Mouse (Mus musculus) layer of hippocampus, adult 2 months (tissue): ENCODE measurements at regions not wholly inside any gene's neighbourhood (a gene's known extent, or its start where the extent isn't known, plus 50 kb on each side); places are given as distances from the start of the nearest gene placed in this dataset.

ENCODE experiments used
- DNase-seq, 2 experiments: peaks; one replicate each; pipeline ENCODE4 v3.0.0; 2022; ENCODE audit warnings: low spot score in 2 of 2
- H3K27ac ChIP-seq: fragments of 200-600 bp; 2 replicates; pipeline ENCODE4 v1.8.1; 2022
- H3K4me3 ChIP-seq: fragments of 200-600 bp; 2 replicates; pipeline ENCODE4 v1.8.1; 2022; ENCODE audit warnings: mild to moderate bottlenecking
- CTCF ChIP-seq: fragments of 200-600 bp; conservative IDR thresholded peaks from 2 replicates; pipeline ENCODE4 v1.8.1; 2022; ENCODE audit warnings: antibody characterized with exemption, mild to moderate bottlenecking, moderate library complexity

DNA sequence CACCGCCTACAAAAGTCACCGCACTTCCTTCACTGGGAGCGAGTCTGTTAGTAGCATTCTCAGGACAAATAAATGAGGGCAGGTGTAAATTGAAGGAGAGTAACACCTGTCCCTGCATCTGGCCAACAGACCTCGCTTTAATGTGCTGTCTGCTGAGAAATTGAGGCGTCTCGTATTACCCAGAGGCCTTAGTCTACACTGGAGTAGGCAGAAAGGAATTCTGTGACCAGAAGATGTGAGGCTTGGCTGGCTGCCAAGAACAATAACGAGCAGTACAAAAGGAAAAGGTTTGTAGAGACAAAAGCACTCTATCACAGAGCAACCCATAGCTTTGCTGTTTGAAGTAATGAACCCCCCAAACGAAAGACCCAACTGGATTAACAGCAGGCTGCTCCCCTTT is 488.4 kb upstream of the Gm9747 start:
- Histone ChIP-seq H3K4me3 (no peak overlapping the region), H3K27ac (no peak overlapping the region)
- TF ChIP-seq CTCF, result no peak
- DNase-seq, result peak in 1 of 2 experiments; percentile 10

- DNase-seq, result no peak
- Histone ChIP-seq H3K4me3 (no peak overlapping the region), H3K27ac (no peak overlapping the region)
- no peak for TF ChIP-seq CTCF
Observed at GRCm38 (mm10) chr1:81745024-81745960, 487.6 kb upstream of the Gm9747 start.

- no peak for TF ChIP-seq CTCF
- Histone ChIP-seq H3K4me3 (no peak overlapping the region), H3K27ac (no peak overlapping the region)
- DNase-seq, result no peak
Observed at GRCm38 (mm10) chr1:81746013-81746412, 486.9 kb upstream of the Gm9747 start.

DNA sequence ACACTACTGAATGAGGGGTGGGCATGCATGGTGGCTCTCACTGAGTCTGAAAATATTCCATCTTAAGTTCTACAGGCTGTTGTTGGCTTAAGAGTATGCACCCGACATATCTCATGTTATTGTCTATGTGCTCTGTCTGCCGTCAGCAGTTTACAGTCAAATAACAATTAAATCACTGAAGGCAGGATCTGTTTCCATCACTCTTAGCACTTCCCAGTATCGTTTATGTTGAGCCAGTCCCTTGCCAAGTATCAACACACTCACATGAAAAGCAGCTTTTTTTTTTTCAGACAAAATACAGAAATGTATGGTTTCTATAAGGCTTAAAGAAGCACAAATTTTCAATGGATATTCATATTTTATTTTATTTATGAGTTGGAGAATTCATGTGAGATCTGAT is 485.9 kb upstream of the Gm9747 start:
- no peak for DNase-seq
- no peak for TF ChIP-seq CTCF
- no peak overlapping the region for H3K4me3 ChIP-seq
- H3K27ac ChIP-seq, result no peak overlapping the region

- H3K4me3 ChIP-seq, result no peak overlapping the region
- H3K27ac ChIP-seq, result no peak overlapping the region
- no peak for DNase-seq
- no peak for TF ChIP-seq CTCF
Observed at GRCm38 (mm10) chr1:81754067-81754466, 478.8 kb upstream of the Gm9747 start.

DNA sequence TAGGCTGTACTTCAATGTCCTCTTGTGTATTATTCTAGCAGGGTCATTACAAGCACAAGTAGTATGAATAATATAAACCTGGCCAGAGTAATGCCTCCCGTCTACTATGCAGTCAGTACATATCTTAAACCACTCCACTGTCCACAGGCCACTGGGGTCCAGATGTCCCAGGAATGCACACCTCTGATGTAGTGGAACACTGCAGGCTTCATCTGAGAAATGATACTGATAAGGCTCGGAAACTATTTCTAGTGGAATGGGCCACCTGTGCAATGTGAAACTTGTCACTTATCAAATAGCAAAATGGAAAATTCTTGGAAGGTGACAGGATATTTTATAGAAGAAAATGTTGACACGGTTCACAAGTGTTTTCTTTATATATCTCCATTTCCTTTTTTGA is 477.6 kb upstream of the Gm9747 start:
- no peak overlapping the region for H3K4me3 ChIP-seq
- no peak for DNase-seq
- TF ChIP-seq CTCF, result no peak
- H3K27ac ChIP-seq, result no peak overlapping the region

DNA sequence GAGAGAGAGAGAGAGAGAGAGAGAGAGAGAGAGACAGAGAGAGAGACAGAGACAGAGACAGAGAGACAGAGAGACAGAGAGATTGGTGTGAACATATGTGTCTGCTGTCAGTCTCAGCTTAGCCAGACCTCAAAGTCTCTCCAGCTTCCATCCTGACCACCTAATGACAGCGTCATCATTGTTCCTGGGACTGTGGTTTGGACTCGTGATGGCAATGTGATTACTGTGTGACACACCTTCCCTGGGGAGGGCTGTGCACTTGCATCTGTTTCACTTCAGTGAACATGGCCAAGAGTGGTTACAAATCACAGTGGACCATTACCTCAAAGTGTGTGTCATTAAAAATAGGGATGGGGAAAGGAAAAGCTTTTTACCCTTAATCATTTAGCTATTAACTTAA is 477.2 kb upstream of the Gm9747 start:
- H3K27ac ChIP-seq, result no peak overlapping the region
- DNase-seq, result no peak
- TF ChIP-seq CTCF, result no peak
- H3K4me3 ChIP-seq, result no peak overlapping the region

GRCm38 (mm10) chr1:81759919-81760318 is 473.0 kb upstream of the Gm9747 start:
- DNase-seq, result no peak
- H3K4me3 ChIP-seq, result no peak overlapping the region
- no peak for TF ChIP-seq CTCF
- H3K27ac ChIP-seq, result no peak overlapping the region

GRCm38 (mm10) chr1:81771704-81772103 is 461.2 kb upstream of the Gm9747 start:
- Histone ChIP-seq H3K27ac (no peak overlapping the region), H3K4me3 (no peak overlapping the region)
- no peak for TF ChIP-seq CTCF
- DNase-seq, result peak in 1 of 2 experiments; percentile 5

- no peak for DNase-seq
- Histone ChIP-seq H3K27ac (no peak overlapping the region), H3K4me3 (no peak overlapping the region)
- TF ChIP-seq CTCF, result no peak
Observed at GRCm38 (mm10) chr1:81780583-81780982, 452.3 kb upstream of the Gm9747 start.

DNA sequence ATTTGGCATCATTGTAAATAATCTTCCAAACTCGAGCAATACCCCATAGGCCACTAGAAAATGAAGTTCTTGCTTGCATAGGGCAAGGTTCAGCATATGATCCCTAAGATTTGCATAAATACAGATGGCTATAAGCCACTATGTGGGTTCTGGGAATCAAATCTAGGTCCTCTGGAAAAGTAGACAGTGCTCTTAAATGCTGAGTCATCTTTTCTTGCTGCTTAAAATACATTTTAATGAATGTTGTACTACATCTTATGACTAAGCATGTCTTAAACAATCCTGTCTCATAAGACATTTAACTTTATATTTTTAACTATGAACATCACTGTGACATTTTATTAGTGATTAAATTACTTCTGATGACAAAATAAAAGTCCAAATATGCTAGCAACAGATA is 448.6 kb upstream of the Gm9747 start:
- no peak for DNase-seq
- Histone ChIP-seq H3K4me3 (no peak overlapping the region), H3K27ac (no peak overlapping the region)
- TF ChIP-seq CTCF, result no peak

DNA sequence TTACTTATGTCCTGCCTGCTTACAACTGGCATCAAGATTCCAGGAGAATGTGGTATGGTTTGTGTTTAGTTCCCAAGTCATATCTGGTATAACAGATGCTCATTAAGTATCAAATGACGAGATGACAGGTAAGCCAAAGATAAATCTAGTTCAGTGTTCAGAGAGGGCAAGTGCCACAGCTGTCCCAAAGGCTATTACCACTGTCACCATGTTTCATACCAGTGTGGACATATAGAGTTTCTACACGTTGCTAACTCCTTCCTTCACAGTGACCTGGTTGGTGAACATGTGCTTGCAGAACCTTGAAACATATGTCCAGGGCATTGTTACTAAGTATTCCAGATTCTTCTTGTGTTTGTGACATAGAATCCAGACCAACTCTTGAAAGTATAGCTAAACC is 438.1 kb upstream of the Gm9747 start:
- no peak overlapping the region for H3K27ac ChIP-seq
- TF ChIP-seq CTCF, result no peak
- H3K4me3 ChIP-seq, result no peak overlapping the region
- DNase-seq, result no peak

- TF ChIP-seq CTCF, result no peak
- Histone ChIP-seq H3K4me3 (no peak overlapping the region), H3K27ac (no peak overlapping the region)
- DNase-seq, result no peak
Observed at GRCm38 (mm10) chr1:81795399-81795798, 437.5 kb upstream of the Gm9747 start.

DNA sequence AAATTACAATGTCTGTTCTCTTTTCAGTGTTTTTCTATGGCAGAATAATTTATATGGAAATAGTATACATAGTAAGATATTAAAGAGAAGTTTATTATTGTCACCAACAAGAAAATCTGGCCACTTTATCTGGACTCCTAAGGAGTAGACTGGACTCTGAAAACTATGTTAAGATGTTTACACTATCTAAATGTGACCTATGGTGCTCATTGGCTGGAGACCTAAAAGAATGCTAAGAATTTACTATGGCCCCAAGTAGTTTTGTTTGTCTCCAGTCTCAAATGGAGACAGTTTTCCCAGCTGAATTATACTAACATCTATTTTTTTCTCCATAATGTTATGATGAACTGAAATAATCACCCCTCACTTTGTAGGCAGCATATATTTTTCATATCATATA is 421.3 kb upstream of the Gm9747 start:
- Histone ChIP-seq H3K4me3 (no peak overlapping the region), H3K27ac (no peak overlapping the region)
- no peak for TF ChIP-seq CTCF
- DNase-seq, result no peak

GRCm38 (mm10) chr1:81818884-81819283 is 414.0 kb upstream of the Gm9747 start:
- Histone ChIP-seq H3K4me3 (no peak overlapping the region), H3K27ac (no peak overlapping the region)
- no peak for DNase-seq
- TF ChIP-seq CTCF, result no peak
